Mouse (Mus musculus) C3H10T1/2 (cell line): ENCODE measurements around the gene Klhl3. TPM values are rescaled to one million over a fixed set of nuclear protein-coding genes. Genes with fewer than 3 reads are reported as not detected.

ENCODE experiments used
- polyA plus RNA-seq, 2 experiments: library from polyadenylated mRNA; unstranded; fragments of >200 nt; fragmentation: generic; extraction: Trizol; gene quantifications; one replicate each; pipeline ENCODE4 v1.2.1; 2012; ENCODE audit warnings: missing spikeins in 2 of 2

The Klhl3 gene
- under 1 TPM in 1 of 2 experiments, not detected in 1; 0.01 TPM for polyA plus RNA-seq

DNA sequence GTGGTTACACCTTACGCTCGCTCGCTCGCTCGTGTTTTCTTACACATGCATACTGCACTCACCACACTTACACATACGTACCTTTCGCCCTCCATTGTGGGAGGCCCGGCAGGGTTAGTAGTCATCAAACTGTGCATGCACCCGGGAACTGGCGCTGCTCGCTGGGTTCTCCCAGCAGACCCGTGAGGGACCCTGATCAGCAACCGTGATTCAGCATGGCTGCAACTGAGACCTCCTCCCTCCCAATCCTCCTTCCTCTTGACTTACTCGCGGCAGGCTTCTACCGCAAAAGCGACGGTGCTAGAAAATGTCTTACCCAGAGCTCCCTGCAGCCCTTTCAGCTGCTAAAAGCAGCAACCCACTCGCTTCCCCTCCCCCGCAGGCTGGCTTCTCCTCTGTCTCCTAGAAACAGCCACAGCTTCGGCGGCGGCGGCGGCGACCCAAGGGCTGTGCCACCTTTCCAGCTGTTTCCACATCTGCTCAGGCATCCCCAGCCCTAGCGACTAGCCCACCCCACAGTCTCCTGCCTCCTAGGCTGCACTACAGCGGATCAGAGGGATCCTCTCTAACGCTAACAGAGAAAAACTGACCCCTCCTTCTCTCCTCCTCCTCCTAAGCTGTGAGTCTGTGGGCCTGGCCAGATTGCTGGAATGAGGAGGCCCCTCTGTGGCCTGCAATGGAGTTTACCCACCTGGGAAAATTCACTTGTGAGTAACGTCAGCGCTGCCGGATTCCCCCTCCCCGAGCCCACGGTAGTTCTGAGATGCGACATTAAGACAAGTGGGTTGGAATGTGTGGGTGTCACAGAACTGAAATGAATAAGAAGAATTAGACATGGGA, at the start of gene Klhl3:
Klhl3 (minus strand) TSS at position 532 of the 840 bp plus-strand sequence.

DNA sequence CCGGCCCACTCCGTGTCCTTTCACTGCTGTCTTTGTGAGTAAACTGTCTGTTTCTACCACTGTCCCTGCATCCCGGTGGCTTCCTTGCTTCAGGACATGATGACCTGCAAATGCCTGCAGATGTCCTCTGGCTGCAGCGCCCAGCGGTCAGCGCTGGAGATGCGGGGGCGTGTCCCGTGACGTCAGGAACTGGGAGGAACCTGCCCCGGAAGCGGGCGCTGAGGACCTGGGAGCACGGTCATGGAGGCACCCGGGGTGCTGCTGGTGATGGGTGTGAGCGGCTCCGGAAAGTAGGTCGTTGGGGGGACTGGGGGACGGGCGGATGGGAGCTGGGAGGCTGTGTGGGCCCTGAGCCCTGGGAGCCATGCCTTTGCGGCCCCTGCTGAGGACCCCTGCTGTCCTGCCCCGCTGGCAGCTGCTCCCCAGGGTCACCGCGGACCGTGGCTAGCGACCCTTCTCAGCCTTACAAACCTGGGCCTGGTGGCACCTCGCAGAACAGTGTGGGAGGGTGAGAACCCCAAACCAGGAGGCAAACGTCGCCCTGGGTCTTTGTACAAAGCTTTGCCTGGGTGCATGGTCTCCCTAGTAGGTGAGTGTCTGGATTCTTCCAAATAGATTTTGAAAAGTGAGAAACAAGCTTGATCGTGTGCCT, 44.2 kb upstream of the Klhl3 start, which contains the start of gene Idnk:
Idnk (plus strand) TSS at position 203 of the 652 bp plus-strand sequence.

DNA sequence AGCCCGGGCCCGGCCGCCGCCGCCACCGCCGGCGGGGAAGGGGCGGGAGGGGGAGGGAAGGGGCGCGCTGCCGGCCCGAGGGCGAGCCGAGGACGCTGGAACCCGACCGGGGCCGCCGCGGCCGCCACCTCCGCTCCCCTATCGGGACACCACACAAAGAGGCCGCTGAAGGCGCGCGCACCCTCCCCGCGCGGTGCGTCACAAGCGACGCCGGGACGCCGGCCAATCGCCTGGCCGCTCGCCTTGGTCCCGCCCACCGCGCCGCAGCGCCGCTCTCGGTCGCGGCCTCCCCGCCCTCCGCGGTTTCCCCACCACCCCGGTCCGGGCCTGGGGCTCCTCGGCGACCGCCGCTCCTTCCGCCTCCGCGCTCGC, 15.0 kb upstream of the Klhl3 start, which contains the start of gene Hnrnpa0:
Hnrnpa0 (minus strand) TSS at position 161 of the 372 bp plus-strand sequence.

Other genes starting within 250 kb of the Klhl3 start
- gene Spock1, start 205.3 kb downstream of the Klhl3 start, polyA plus RNA-seq: not detected
- gene Hnrnpa0, start 15.0 kb upstream of the Klhl3 start, polyA plus RNA-seq: 100 to 1,000 TPM in 1 of 2 experiments, 10 to 100 TPM in 1; 61.7 to 153 TPM
- gene Idnk, start 44.1 kb upstream of the Klhl3 start, polyA plus RNA-seq: 10 to 100 TPM; 36.5 to 40.7 TPM
- gene Ubqln1, start 102.1 kb upstream of the Klhl3 start, polyA plus RNA-seq: 10 to 100 TPM; 11.7 to 38.7 TPM
- gene Gkap1, start 162.1 kb upstream of the Klhl3 start, polyA plus RNA-seq: 10 to 100 TPM in 1 of 2 experiments, 1 to 10 TPM in 1; 4.9 to 34.0 TPM
- under 1 TPM in 1 of 2 experiments, not detected in 1; 0.01 TPM for gene Kif27, start 245.5 kb upstream of the Klhl3 start, polyA plus RNA-seq